Mouse (Mus musculus) kidney, embryonic 14.5 days (tissue): ENCODE data around the gene Gm8251. TPM values are rescaled to one million over a fixed set of nuclear protein-coding genes. Genes with fewer than 3 reads are reported as not detected.

Experiments
- ATAC-seq: fragments of 200-750 bp; cut with Nextera tagmentation; 2 replicates; pipeline ENCODE4 v1.8.0; 2017; ENCODE audit warnings: moderate number of reproducible peaks, mild to moderate bottlenecking, moderate TSS enrichment, moderate library complexity; ENCODE audit not compliant: low FRiP score, low TSS enrichment
- H3K27ac ChIP-seq: fragments of 300-500 bp; sonication (generic); 2 replicates; pipeline ENCODE4 v1.5.1; 2014; ENCODE audit warnings: low read depth, mild to moderate bottlenecking, low read length, moderate library complexity, mixed read lengths
- H3K27me3 ChIP-seq: fragments of 300-500 bp; sonication (generic); 2 replicates; pipeline ENCODE4 v1.6.1; 2014; ENCODE audit warnings: mild to moderate bottlenecking, low read length; ENCODE audit not compliant: control insufficient read depth, insufficient read depth
- H3K36me3 ChIP-seq: fragments of 300-500 bp; sonication (generic); 2 replicates; pipeline ENCODE4 v1.6.1; 2014; ENCODE audit warnings: low read length, mixed read lengths; ENCODE audit not compliant: control insufficient read depth, insufficient read depth
- H3K4me1 ChIP-seq: fragments of 300-500 bp; sonication (generic); 2 replicates; pipeline ENCODE4 v1.6.1; 2014; ENCODE audit warnings: low read length, mixed read lengths; ENCODE audit not compliant: control insufficient read depth, insufficient read depth
- H3K4me2 ChIP-seq: fragments of 300-500 bp; sonication (generic); replicated peaks from 2 replicates; pipeline ENCODE4 v1.6.1; 2014; ENCODE audit warnings: low read depth, mild to moderate bottlenecking, low read length
- H3K4me3 ChIP-seq: fragments of 300-500 bp; sonication (generic); 2 replicates; pipeline ENCODE4 v1.5.1; 2014; ENCODE audit warnings: mild to moderate bottlenecking, low read length
- H3K9ac ChIP-seq: fragments of 300-500 bp; sonication (generic); 2 replicates; pipeline ENCODE4 v1.6.1; 2014; ENCODE audit warnings: low read depth, mild to moderate bottlenecking, low read length, moderate library complexity
- H3K9me3 ChIP-seq: fragments of 300-500 bp; sonication (generic); 2 replicates; pipeline ENCODE4 v1.6.1; 2016; ENCODE audit warnings: low read length; ENCODE audit not compliant: control insufficient read depth
- WGBS: fragments of 180-500 bp; shearing (Covaris S2); extraction: QIAGEN DNeasy Blood & Tissue Kit; methylation state at CpG from one replicate; pipeline ENCODE4 v1.1.7; 2014; 5-methylcytosine and 5-hydroxymethylcytosine counted together
- polyA plus RNA-seq: library from polyadenylated mRNA; unstranded; fragments of >200 nt; fragmentation: Nextera tagmentation; extraction: Ambion mirVana; gene quantifications from 2 replicates; pipeline ENCODE4 v1.2.1, GENCODE M21; 2014

Gene Gm8251
- polyA plus RNA-seq, 1 experiment from 2014 or later = 0.09 TPM

DNA sequence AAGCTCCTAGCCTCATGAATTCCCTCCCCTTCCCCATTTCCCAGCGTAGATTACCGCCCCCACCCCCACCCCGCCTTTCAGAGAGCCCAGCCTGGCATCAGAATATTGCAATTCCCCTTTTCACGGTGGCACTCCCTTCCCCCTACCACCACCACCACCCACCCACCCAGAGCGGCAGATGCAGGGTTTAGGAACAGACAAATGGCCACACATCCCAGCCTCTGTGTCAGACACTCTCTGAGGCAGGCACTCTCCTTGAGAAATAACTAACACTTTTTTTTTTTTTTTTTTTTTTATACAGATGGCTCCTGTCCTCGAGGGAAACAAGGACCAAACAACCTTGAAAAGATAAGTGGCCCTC, 19.2 kb downstream of the Gm8251 start:
- Histone ChIP-seq H3K27ac (no peak overlapping the region), H3K27me3 (no peaks in the 10 kb centered on the region), H3K9me3 (no peaks in the 10 kb centered on the region), H3K4me3 (peak overlapping the region; percentile 48), H3K4me1 (no peaks in the 10 kb centered on the region), H3K9ac (peak overlapping the region; percentile 60; the same call in 1 of the 2 replicates), H3K4me2 (peak overlapping the region; percentile 78), H3K36me3 (no peaks in the 10 kb centered on the region)
- WGBS = 1% methylated on average over 6 of the region's 6 CpGs
- peak; percentile 61 for ATAC-seq

DNA sequence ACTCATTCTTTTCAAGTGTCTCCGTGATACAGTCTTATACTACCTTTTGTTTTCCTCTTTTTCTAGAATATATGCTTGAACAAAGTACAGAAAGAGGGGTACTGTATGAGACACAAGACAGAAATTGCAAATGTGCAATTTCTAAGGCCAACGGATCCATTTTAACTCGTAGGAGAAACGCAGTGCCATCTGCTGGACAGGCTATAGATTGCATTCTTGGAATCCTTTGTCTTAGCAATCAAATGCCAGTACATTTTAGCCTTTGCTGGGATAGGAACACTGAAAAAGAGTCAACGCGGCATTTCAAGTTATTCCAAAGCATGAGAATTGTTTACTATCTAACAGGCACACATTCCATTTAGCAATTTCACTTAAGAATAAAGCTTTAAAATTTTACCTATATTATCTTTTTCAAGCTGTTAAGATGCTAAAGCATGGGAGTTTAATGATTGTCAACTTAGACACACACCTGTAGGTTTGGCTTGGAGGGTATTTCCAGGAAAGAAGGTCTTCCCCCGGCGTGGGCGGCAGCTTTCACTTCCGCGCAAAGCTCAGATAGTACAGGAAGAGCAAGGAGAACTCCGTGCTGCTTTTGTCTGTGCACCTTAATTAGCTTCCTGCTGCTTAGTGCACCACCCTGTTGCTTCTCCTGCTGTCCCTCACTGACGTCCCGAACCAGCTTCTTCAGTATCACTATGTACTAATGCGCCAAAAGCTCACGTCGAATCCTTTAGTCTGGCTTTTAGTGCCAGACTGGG, 19.8 kb downstream of the Gm8251 start:
- Histone ChIP-seq H3K4me2 (peak overlapping the region; percentile 78), H3K36me3 (no peaks in the 10 kb centered on the region), H3K9ac (peak overlapping the region; percentile 60), H3K9me3 (no peaks in the 10 kb centered on the region), H3K4me3 (peak overlapping the region; percentile 48), H3K27me3 (no peaks in the 10 kb centered on the region), H3K27ac (no peak overlapping the region), H3K4me1 (no peaks in the 10 kb centered on the region)
- WGBS = under 1% methylated on average over 17 of the region's 17 CpGs
- peak; percentile 81 for ATAC-seq

DNA sequence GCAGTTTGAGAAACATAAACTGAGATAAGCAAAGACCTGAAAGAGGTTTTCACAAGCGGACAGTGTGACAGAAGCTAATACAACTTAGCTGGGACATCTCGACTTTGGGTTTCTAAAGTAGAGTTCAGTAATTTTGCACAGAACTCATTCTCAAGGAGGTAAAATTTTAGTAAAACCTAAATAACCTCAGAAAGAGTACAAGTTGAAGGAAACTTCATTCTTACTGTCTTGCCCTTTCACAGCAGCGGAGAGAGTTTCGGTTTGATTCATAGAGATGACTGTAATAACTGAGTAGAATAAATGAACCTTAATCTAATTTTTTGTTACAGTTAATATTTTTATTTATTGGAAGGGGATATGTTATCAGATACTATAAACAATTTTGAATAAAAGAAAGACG, 28.8 kb downstream of the Gm8251 start:
- Histone ChIP-seq H3K9me3 (no peaks in the 10 kb centered on the region), H3K4me2 (no peak overlapping the region), H3K4me1 (no peaks in the 10 kb centered on the region), H3K36me3 (no peaks in the 10 kb centered on the region), H3K4me3 (no peak overlapping the region), H3K27me3 (no peaks in the 10 kb centered on the region), H3K27ac (no peak overlapping the region), H3K9ac (no peak overlapping the region)
- WGBS = 90% methylated on average over 5 of the region's 5 CpGs
- ATAC-seq = no peak

DNA sequence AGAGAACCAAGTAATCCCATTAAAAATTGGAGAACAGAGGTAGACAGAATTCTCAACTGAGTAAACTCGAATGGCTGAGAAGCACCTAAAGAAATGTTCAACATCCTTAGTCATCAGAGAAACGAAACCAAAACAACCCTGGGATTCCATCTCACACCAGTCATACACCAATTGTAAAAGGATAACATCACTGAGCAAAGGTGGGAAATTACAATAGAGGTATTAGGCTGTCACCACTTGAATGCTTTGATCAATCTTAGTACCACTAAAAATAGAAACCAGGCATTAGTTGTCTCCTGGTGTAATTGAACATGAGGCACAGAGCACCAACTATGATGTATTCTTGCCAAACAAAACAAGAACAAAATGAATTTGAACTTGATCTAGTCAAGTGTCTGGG, 29.5 kb downstream of the Gm8251 start:
- H3K4me2 ChIP-seq = no peak overlapping the region
- no peak for ATAC-seq
- no peak overlapping the region for H3K4me3 ChIP-seq
- H3K27me3 ChIP-seq = no peaks in the 10 kb centered on the region
- H3K27ac ChIP-seq = no peak overlapping the region
- no peak overlapping the region for H3K9ac ChIP-seq
- no peaks in the 10 kb centered on the region for H3K4me1 ChIP-seq
- no peaks in the 10 kb centered on the region for H3K9me3 ChIP-seq
- 85% methylated on average over 2 of the region's 2 CpGs for WGBS
- no peaks in the 10 kb centered on the region for H3K36me3 ChIP-seq

DNA sequence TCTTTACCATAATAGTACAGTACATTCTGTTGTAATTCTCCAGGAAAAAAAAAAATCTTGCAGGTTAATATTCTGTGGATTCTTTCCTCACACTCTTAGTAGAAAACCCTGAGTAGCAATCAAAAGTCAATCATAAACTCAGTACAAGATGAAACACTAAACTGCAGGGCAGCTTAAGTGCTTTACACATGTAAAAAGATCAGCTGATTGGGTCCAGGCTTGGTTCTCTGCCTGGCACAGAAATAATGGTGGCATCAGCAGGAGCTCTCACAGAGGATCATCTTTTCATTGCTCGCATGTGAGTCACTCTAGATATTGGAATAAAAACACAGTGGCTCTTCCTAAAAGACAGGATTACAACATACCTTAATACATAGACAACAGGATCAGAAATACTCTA, 34.1 kb downstream of the Gm8251 start:
- 89% methylated on average over 1 of the region's 1 CpGs for WGBS
- no peaks in the 10 kb centered on the region for H3K36me3 ChIP-seq
- H3K4me2 ChIP-seq = no peak overlapping the region
- no peak for ATAC-seq
- H3K9me3 ChIP-seq = no peaks in the 10 kb centered on the region
- no peaks in the 10 kb centered on the region for H3K27me3 ChIP-seq
- no peak overlapping the region for H3K27ac ChIP-seq
- no peak overlapping the region for H3K4me3 ChIP-seq
- no peak overlapping the region for H3K9ac ChIP-seq
- H3K4me1 ChIP-seq = no peaks in the 10 kb centered on the region

DNA sequence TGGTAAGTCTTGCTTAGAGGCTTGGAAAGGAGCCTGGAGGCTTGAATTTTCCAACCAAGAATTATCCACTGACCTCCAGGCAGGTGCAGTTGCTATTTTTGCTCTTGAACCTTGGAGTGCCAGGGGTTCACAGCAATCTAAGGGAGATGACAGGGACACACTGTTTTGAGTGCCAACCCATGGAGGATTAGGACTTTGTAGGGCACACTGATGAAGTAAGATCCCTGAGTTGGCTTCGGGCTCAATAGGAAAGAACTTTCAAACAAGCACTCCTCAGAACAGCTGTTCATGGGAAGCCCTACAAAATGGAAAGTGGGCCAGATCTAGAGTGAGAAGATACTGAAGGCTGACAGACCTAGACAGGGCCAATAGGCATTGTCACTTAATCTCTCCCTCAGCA, 39.1 kb downstream of the Gm8251 start:
- no peak overlapping the region for H3K27ac ChIP-seq
- H3K4me1 ChIP-seq = no peaks in the 10 kb centered on the region
- no peak overlapping the region for H3K4me2 ChIP-seq
- no peak overlapping the region for H3K4me3 ChIP-seq
- 100% methylated on average over 1 of the region's 1 CpGs for WGBS
- H3K9me3 ChIP-seq = no peaks in the 10 kb centered on the region
- no peaks in the 10 kb centered on the region for H3K27me3 ChIP-seq
- no peaks in the 10 kb centered on the region for H3K36me3 ChIP-seq
- H3K9ac ChIP-seq = no peak overlapping the region
- ATAC-seq = no peak

DNA sequence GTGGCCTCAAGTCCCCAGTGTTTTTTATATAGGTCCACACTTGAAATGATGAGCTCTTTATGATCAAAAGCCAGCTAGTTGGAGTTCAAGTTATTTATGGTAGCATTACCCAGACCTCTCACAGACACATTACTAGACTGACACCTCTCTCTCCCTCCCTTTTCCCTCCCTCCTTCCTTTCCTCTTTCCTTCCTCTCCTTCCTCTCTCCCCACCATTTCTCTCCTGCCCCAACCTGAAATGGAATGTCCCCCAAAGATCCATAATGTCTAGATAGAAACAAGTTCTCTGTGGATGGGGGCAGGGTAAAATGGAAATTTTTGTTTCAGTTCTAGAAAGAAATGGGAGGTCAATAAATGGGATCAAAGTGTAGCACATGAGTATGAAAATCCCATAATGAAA, 41.8 kb downstream of the Gm8251 start, which contains the start of gene Mettl21c:
Gene Mettl21c, minus strand, starts transcription at position 101 of the 400 bp plus-strand sequence.
- no peaks in the 10 kb centered on the region for H3K27me3 ChIP-seq
- H3K27ac ChIP-seq = no peak within 1 kb of the TSS
- no peak within 1 kb of the TSS for H3K4me2 ChIP-seq
- no peak within 1 kb of the TSS for H3K4me3 ChIP-seq
- no peak within 1 kb of the TSS for H3K9ac ChIP-seq
- no peaks in the 10 kb centered on the region for H3K4me1 ChIP-seq
- H3K36me3 ChIP-seq = no peaks in the 10 kb centered on the region
- no peak for ATAC-seq
- no peaks in the 10 kb centered on the region for H3K9me3 ChIP-seq

DNA sequence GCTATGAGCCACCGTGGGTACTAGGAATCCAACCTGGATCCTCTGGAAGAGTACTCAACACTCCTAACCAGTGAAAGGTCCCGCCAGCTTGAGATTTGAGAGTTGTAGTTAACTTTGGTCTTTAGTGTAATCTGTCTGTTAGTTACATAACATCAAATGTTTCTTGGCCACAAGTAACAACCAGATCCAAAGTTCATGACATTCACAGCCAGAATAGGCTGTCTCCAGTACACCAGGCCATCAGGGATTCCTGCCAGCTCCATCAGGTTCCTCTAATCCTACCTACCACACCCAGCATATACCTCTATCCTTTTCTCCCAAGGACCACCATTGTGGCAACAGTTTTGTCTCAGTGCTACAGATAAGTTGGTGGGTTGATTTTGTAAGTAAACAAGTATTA, 46.2 kb downstream of the Gm8251 start:
- H3K9me3 ChIP-seq = no peaks in the 10 kb centered on the region
- WGBS = 93% methylated on average over 2 of the region's 2 CpGs
- H3K36me3 ChIP-seq = no peaks in the 10 kb centered on the region
- no peak overlapping the region for H3K9ac ChIP-seq
- ATAC-seq = no peak
- no peak overlapping the region for H3K4me3 ChIP-seq
- no peak overlapping the region for H3K4me2 ChIP-seq
- no peak overlapping the region for H3K27ac ChIP-seq
- no peaks in the 10 kb centered on the region for H3K4me1 ChIP-seq
- no peaks in the 10 kb centered on the region for H3K27me3 ChIP-seq
